Mouse (Mus musculus): ENCODE results near the gene Aox2. TPM values are rescaled to one million over a fixed set of nuclear protein-coding genes. Genes with fewer than 3 reads are reported as not detected.
A peak's percentile ranks its signal among the peaks of the same experiment; 100 is the strongest.

The Aox2 gene
- total RNA-seq, 2 experiments from 2014 or later, result not detected

DNA sequence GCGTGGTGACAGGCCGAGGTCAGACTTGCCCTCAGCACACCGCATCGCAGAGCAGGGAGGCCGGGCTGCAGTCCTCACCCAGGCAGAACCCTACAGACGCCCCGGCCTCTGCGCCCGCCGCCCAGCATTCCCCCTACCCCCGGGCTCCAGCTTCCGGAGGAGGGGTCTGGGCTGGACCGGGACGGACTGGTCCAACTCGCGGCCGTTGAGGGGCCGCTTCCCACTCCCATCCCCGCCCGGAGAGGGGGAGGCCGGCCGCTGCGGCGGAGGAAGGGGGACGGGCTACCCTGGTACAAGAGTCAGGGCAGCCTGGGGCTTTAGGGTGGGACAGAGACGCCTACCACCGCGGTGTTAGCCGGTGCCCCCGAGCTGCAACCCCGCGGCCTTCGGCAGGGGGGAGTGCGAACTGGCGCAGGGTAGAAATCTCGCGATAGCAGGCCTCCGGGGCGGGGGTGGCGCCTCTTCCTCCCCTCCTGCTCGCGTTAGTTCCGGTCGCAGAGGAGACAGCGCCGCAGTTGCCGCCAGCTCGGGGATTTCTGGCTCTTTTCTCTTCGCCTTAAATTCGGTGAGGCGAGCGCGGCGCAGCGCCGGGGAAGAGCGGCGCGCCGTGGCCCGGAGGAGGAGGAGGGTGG is 114.6 kb downstream of the Aox2 start, which contains the start of gene Bzw1:
Gene Bzw1 (plus strand): TSS at position 247 of the 632 bp plus-strand sequence.
- ATAC-seq (replicated peaks; ENCODE audit: low FRiP score, poor library complexity, severe bottlenecking), result peak; percentile 92

GRCm38 (mm10) chr1:58393284-58394195 is 115.4 kb downstream of the Aox2 start:
- ATAC-seq (replicated peaks; ENCODE audit: low FRiP score, poor library complexity, severe bottlenecking), result peak; percentile 70

GRCm38 (mm10) chr1:58395341-58395740 is 117.2 kb downstream of the Aox2 start:
- ATAC-seq (replicated peaks; ENCODE audit: low FRiP score, poor library complexity, severe bottlenecking), result no peak

DNA sequence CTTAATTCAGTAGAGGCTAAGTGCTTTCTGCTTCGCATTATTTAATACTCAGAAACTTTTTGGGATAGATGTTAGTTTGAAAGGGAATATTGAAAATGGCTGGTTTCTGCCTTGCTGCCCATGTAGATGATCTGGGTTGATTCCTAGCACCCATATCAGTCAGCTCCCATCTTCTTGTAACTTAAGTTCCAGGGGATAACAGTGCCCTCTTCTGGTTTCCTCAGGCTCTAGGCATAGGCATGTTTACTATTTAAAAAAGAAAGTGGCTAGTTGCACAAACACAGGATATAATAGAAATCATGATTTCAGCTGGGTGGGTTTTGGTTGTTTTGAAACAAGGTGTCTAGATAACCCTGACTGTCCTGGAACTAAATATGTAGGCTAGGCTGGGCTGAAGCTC is 118.1 kb downstream of the Aox2 start:
- no peak for ATAC-seq (replicated peaks; ENCODE audit: low FRiP score, poor library complexity, severe bottlenecking)

DNA sequence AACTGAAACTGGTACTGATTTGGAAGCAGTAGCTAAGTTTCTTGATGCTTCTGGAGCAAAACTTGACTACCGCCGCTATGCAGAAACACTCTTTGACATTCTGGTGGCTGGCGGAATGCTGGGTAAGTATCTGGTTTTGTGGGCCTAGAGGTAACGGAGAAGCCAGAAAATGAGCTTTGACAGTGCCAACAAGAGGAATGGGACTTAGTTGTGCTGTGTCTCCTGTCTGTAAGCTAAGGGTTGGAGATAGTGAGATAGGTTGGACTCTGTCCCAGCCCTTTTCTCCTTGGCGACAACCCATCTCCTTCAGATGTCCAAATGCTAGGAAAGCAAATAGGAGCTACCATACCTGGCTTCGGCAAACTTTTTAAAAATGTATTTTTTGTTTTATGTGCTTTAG is 119.6 kb downstream of the Aox2 start:
- no peak for ATAC-seq (replicated peaks; ENCODE audit: low FRiP score, poor library complexity, severe bottlenecking)

DNA sequence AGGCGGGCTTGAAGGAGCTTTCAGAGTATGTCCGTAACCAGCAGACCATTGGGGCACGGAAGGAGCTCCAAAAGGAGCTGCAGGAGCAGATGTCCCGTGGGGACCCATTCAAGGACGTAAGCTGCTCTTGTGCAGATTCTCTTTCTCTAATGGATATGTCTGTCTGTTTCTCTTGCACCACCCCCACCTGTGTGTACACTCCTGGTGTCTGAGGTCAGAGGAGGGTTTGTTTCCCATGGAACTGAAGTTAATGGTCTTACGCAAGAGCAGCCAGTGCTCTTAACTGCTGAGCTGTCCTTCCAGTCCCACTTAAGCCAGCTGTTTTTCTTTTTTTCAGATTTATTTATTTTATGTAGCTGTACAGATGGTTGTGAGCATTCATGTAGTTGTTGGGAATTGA is 123.3 kb downstream of the Aox2 start:
- ATAC-seq (replicated peaks; ENCODE audit: low FRiP score, poor library complexity, severe bottlenecking), result no peak

GRCm38 (mm10) chr1:58403745-58404144 is 125.6 kb downstream of the Aox2 start:
- no peak for ATAC-seq (replicated peaks; ENCODE audit: low FRiP score, poor library complexity, severe bottlenecking)

- ATAC-seq (replicated peaks; ENCODE audit: low FRiP score, poor library complexity, severe bottlenecking), result no peak
Observed at GRCm38 (mm10) chr1:58407321-58407720, 129.2 kb downstream of the Aox2 start.

DNA sequence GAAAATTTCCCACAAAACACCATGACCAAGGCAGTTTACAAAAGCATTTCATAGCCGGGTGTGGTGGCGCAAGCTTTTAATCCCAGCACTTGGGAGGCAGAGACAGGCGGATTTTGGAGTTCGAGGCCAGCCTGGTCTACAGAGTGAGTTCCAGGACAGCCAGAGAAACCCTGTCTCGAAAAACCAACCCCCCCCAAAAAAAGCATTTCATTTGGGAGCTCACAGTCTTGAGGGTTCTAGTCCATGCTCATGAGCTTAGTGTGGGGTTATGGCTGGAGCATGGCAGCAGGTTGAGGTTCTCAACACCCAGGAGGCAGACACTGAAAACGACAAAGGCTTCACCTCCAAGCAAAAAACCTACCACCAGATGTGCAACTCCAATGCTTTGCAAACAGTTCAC is 130.0 kb downstream of the Aox2 start:
- no peak for ATAC-seq (replicated peaks; ENCODE audit: low FRiP score, poor library complexity, severe bottlenecking)

DNA sequence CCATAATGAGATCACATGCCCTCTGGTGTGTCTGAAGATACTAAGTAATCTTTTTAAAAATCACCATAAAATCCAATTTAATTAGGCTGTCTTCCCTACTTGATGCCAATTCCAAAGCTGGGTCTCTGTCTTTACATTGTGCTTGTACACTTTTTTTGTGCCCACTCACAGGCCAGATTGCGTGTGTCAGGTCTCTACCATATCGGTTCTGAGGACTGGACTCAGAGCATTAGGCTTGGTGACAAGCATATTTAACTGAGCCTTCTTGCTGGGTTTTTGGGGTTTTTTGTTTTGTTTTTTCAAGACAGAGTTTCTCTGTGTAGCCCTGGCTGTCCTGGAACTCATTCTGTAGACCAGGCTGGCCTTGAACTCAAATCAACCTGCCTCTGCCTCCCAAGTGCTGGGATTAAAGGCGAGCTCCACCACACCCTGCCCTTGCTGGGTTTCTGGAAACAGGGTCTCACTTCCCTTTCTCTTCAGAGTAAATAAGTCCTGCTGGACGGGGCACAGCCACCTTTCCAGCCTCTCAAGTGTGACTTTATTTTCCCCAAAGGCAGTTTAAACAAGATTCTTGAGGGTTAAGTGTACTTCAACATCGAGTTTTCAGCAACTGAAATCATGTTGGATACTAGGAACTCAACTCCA is 131.5 kb downstream of the Aox2 start:
- ATAC-seq (replicated peaks; ENCODE audit: low FRiP score, poor library complexity, severe bottlenecking), result no peak

DNA sequence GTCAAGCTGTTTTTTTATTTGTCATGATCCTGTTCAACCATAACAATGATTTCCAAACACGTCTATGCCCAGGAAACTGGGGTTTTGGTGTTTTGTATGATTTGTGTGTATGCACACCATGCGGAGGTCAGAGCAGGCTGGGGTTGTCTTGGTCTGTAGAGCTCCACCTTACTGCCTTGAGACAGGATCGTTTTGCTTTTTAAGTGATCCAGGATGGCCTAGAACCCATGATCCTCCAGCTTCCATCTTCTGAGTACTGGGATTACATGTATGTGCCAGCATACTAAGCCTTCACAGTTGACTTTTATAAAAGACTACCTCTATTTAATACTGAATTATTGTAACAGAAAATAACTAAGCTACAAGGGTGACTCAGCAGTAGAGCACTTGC is 132.1 kb downstream of the Aox2 start:
- ATAC-seq (replicated peaks; ENCODE audit: low FRiP score, poor library complexity, severe bottlenecking), result no peak

- no peak for ATAC-seq (replicated peaks; ENCODE audit: low FRiP score, poor library complexity, severe bottlenecking)
Observed at GRCm38 (mm10) chr1:58410776-58411175, 132.7 kb downstream of the Aox2 start.

GRCm38 (mm10) chr1:58415442-58415841 is 137.3 kb downstream of the Aox2 start:
- no peak for ATAC-seq (replicated peaks; ENCODE audit: low FRiP score, poor library complexity, severe bottlenecking)

- ATAC-seq (replicated peaks; ENCODE audit: low FRiP score, poor library complexity, severe bottlenecking), result no peak
Observed at GRCm38 (mm10) chr1:58416048-58416447, 137.9 kb downstream of the Aox2 start.

DNA sequence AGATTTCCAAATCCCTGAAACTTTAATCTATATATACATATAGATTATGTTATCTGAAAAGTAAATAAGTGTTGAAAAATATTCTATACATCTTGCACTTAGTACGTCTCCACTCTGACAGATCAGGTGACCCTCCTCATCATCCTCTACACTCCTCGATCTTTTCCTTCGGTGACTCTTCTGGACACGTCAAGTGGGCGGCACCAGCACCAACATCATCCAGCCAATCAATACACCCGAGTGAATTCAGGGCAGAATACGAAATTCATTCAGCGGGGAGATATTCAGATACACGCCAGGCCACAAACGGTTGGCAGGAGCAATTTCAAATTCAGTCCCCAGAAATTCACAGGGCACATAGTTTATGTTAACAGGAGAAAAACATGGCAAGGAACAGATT is 141.9 kb downstream of the Aox2 start:
- ATAC-seq (replicated peaks; ENCODE audit: low FRiP score, poor library complexity, severe bottlenecking), result no peak

- no peak for ATAC-seq (replicated peaks; ENCODE audit: low FRiP score, poor library complexity, severe bottlenecking)
Observed at GRCm38 (mm10) chr1:58420961-58421360, 142.8 kb downstream of the Aox2 start.

- peak; percentile 85 for ATAC-seq (replicated peaks; ENCODE audit: low FRiP score, poor library complexity, severe bottlenecking)
Observed at GRCm38 (mm10) chr1:58422879-58423278, 144.8 kb downstream of the Aox2 start.

DNA sequence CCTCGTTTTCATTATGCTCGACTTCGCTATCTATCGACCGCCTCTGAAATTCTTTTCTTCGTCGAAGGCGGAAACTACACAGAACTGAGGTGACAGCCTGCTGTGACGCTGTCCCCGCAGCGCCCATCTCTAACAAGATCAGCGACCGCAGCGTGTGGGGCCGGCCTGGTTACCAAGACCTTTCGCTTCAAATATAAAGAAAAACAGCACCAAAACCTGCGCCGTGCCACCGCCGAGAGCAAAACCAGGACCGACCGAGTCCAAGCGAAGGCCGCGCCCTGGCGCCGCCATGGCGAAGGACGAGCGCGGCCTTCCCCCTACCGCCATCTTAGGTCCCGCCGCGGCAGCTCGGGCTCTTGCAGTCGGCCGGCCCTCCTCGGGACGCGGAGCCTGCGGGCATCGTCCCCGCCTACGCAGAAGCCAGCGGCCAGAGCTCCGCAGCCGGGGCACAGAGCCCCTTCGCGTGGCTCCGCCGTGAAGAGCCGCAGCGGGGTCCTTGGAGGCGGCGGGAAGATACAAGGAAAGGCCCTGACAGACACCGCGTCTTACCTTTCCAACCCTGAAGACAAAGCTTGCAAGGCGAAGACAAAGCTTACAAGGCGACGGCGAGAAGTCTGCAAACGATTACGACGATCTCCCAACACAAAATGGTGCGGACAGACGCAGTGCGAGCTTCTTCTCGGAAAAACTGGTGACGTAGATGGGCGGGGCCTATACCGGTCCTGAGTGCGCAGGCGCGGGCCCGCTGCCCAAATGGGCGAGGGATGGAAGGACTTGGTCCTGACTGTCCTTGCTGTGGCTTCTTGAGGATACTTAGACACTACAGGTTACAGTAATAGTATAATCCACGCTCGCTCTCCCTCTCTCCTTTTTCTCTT is 145.5 kb downstream of the Aox2 start, which contains the start of gene Clk1:
Gene Clk1 (minus strand): TSS at position 696 of the 878 bp plus-strand sequence.
- ATAC-seq (replicated peaks; ENCODE audit: low FRiP score, poor library complexity, severe bottlenecking), result peak; percentile 92

DNA sequence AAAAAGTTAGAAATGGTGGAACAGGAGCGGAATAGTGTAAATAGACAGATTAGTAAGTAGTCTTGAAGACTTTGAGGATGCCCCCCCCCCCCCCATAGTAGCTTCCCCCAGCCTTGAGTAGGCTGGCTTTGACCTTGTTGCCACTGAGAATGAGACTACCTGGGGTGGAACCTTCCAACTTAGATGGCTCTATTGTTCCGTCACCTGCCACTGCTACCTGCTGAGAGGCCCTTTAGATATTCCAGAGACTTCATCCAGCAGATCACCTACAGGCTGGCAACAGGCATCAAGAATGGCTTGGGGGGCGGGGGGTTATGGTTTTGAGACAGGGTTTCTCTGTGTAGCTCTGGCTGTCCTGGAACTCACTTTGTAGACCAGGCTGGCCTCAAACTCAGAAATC is 146.4 kb downstream of the Aox2 start:
- no peak for ATAC-seq (replicated peaks; ENCODE audit: low FRiP score, poor library complexity, severe bottlenecking)
